Mouse (Mus musculus): ENCODE measurements around the gene Idua.
"Not testable (repeated sequence)": the region's sequence is repeated elsewhere in the genome, so short reads cannot be mapped to it uniquely, and the experiment has no call there.

Gene Idua

DNA sequence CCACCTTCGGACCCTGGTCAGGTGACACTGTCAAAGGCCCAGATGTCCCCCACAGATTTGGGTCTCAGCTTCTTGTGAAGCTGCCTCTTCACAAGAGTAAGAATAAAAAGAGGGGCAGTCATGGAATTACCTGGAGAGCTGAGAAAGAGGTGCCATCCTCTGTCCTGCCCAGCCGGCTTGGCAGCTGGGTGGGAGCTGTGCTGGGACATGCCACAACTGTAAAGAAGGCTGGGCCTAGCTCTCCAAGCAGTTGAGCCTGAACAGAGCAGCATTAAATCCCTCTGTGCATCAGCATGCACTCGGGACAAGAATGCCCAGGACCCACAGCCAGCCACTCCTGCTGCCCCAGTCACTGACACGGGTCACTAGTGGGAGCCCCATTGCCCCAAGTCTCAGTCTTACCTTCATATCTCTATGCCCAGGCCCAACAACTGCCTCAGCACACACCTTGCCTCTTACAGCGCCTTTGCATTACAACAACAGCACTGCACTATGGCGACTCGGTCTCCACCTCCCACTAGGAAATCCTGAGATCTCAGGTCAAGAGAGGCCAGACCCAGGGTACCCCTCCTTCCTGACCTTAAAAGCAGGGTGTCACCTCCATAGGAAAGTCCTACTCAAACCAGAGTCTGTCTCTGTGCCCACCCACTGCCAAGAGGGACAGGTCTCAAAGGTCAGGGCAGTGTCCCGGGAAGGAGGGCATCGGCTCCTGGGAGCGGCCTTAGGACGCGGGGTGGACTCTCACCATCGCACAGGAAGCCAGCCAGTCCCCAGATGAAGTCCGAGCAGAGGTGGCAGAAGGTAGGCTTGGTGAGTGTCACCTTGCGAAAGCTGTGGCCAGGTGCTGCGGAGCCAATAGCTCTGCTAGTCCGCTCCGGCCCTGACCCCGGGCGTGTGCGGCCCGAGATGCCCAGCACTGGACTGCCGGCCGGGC, at the start of gene Idua:
Idua (plus strand) TSS at position 634 of the 934 bp plus-strand sequence.
- DNase-seq (ENCODE audit: low read depth in 1 of 2, low spot score in 2 of 2) = no peak

DNA sequence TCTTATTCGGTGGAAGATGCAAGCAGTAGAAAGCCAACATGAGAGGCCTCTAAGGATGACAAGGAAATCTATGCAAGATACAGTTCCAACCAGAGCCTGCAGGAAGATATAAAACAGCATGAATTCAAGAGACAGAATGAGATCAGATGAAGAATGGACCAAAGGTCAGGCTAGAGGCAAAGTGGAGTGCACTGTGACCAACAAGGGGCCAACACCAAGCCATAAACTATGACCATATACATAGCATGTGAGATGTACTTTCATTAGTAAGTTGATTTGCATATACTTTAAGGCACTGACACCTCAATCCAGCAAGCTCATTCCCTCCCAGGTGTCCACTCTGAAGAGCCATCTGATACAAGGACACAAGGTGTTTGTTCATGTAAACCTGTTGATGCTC, 49.7 kb upstream of the Idua start:
- no peak for DNase-seq (ENCODE audit: low read depth in 1 of 2, low spot score in 2 of 2)

DNA sequence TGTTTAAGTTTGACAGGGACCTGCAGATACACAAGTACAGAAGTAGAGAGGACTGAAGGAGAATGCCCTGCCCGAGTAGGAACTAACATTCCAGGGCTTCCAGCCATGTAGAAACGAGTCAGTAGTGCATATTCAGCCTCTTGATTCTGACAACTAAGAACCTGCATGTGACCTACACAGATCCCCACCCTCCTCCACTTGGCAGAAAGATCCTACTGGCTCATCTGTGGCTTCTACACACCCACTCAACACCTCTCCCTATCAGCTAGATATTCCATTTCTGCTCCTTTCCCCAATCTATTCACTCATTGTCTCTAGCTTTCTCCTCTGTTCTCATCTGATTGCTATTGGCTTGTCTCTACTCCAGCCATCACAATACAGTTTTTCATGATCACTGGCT, 38.3 kb upstream of the Idua start:
- no peak for DNase-seq (ENCODE audit: low read depth in 1 of 2, low spot score in 2 of 2)

DNA sequence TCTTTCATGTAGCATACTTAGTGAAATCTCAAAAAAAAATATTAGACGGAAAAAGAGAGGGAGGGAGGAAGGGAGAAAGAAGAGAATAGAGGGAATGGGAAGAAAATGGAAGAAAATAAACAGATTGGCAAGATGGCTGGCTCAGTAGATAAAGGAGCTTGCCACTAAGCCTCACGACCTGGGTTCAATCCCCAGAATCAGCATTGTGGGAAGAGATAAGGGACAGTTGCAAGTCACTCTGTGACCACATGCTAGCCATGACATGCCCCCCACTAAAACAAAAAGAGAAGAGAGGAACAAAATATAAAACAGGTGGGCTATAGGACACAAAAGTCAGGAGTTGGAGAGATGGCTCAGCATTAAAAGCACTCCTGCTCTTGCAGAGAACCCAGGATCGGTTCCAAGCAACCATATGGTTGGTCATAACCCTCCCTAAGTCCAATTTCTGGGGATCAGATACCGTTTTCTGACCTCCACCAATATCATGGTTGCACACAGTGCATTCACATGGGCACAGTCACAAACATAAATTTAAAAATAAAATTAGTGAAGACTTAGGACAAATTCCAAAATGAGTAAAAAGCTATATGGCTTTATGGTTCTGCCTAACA, 34.0 kb upstream of the Idua start:
- DNase-seq (ENCODE audit: low read depth in 1 of 2, low spot score in 2 of 2) = no peak

DNA sequence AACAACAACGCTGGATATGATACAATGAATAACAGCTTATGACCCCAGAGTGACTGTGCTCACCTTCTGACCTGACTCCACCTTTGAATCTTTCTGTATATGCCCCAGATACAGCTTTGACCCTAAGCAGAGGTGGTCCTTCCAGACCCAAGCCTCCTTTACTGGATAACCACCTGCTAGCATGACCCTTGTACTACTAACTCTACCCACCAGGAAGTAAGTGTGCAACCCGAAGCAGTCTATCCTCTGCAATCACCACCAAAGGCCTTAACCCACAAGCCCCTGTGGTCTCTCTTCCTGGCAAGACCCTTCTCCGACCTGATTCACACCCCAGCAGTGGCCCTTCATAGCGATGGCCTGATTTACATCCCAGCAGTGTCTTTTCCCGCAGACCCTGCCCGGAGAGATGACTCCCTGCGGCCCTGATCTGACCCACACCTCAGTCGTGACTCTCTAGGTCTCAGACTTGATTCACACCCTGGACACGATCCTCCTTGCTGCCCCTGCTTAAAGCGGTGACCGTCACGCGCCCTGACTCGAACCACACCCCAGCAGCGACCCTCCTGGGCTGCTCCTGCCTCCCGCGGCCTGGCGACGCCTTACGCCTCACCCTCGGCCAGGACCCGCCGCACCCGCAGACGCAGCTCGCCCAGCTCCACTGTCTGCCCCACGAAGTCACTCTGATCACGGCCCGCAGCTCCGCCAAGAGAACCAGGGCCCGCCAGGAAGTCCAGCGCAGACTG, 31.1 kb upstream of the Idua start:
- peak in 1 of 2 experiments; percentile 15 for DNase-seq (ENCODE audit: low read depth in 1 of 2, low spot score in 2 of 2)

DNA sequence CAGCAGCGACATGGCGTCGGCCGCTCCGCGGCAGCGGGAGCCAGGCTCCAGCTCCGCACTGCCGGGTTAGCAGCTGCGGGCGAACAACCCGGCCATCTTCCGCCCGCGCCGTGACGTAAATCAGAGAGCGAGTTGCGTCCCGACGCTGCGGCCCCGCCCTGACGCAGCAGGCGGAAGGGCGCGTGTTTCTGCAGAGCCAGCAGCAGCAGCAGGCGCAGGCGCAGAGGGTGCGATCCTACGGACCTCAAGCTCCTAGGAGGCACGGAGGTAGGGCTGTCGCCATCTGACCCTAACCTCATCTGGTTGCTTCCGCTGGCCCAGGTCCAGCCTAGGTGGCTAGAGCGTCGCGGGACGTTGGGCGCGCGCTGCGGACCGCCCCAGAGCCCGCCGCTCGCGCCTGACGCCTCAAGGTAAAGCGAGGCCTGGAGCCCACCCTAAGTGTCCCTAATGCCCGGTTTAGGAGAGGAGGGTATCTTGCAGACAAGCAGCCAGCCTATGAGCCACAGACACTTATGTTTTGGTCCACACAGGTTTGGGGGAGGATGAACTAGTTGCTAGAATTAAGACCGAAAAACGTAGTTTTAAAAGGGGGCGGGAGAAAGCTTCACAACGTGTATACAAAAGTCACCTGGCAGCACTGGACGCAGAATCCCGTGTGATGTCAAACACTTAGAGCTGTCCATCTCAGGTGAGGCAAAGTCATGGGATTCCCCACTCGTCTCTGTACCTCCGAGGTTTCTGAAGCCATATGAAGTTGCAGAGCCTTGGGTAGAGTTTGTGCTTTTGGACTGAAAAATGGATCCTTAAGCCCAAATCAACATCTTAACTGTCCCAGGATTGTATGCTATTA, 30.3 kb upstream of the Idua start, which contains the start of the genes Gak and Tmem175:
Gak (minus strand) TSS at position 122 of the 850 bp plus-strand sequence.
Tmem175 (plus strand) TSS at position 137 of the 850 bp plus-strand sequence.
- DNase-seq (ENCODE audit: low read depth in 1 of 2, low spot score in 2 of 2) = peak; percentile 65 to 90

DNA sequence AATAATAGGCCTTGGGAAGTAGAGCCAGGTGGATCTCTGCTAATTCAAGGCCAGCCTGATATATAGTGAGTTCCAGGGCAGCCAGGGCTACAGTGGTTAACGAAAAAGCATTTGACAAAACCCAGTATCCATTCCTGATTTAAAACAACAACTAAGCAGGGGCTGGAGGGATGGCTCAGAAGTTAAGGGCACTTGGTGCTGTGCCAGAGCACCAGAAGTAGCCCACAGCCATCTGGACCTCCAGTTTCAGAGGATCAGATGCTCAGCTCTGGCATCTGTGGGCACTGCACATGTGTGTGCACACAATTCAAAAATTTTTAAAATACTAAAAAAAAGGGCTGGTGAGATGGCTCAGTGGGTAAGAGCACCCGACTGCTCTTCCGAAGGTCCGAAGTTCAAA, 26.5 kb upstream of the Idua start:
- DNase-seq (ENCODE audit: low read depth in 1 of 2, low spot score in 2 of 2) = no peak

DNA sequence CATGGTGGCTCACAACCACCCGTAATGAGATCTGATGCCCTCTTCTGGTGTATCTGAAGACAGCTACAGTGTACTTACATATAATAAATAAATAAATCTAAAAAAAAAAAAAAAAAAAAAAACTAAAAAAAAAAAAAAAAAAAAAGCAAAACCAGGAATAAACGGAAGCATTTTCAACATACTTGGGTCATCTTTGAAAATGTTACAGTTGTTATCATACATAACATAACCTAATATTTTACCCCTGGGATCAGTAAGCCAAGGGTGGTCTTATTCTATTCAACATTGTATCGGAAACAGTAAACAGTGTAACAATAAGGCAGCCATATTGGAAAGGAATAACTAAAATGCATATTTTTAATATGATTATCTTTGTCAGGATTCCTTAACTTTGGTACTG, 26.0 kb upstream of the Idua start:
- DNase-seq (ENCODE audit: low read depth in 1 of 2, low spot score in 2 of 2) = not testable (repeated sequence)

DNA sequence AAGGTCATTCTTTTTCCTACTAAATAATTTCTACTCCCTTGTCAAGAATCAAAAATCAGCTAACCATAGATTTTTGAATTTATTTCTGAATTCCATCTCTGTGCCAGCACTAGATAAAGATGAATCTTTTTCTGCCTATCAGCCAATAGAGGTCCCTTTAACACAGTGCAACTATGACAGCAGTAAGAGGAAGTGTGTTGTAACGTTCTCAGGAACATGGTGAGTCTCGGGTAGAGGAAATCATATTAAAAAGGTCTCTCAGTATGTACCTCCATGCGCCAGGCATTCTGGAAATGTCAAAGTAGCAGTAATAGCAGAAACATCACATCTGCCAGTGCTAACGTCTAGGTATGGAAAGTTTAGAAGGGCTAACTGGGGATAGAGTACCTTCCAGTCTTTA, 24.0 kb upstream of the Idua start:
- DNase-seq (ENCODE audit: low read depth in 1 of 2, low spot score in 2 of 2) = no peak

DNA sequence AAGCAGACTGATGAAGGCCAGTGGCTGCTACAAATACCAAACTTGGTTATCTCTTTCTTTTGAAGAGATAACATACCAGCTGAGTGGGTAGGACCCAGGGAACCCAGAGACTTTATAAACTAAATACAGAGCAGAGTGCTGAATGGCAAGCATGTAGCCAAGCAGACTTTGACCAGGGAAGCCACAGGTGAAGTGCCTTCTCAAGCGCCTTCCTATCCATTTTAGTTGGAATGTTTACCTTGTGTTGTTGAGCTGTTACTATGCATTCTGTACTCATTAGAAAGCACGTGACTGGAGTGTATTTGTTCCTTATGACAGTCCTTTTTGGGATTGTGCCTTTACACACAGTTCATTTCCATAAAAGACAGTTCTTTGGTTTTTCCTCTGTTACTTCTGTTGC, 16.5 kb upstream of the Idua start:
- no peak for DNase-seq (ENCODE audit: low read depth in 1 of 2, low spot score in 2 of 2)

DNA sequence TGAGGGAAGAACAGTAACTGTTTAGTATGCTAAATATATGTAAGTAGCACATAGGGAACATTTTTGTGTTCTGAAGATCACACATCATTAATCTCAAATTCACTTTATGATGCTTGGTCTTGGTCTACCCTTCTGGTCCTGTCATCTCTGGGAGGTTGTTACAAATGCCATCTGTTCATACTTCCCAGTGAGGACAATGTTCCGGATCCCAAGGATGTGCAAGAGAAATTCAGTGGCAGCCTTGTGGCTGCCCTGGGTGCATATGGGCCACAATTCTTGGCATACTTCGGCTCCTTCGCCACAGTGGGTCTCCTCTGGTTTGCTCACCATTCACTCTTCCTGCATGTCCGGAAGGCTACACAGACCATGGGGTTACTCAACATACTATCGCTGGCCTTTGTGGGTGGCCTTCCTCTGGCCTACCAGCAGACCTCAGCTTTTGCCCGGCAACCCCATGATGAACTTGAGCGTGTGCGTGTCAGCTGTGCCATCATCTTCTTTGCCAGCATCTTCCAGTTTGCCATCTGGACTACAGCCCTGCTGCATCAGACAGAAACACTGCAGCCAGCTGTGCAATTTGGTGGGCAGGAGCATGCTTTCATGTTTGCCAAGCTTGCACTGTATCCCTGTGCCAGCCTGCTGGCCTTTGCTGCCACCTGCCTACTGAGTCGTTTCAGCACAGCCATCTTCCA, 14.3 kb upstream of the Idua start:
- no peak for DNase-seq (ENCODE audit: low read depth in 1 of 2, low spot score in 2 of 2)

DNA sequence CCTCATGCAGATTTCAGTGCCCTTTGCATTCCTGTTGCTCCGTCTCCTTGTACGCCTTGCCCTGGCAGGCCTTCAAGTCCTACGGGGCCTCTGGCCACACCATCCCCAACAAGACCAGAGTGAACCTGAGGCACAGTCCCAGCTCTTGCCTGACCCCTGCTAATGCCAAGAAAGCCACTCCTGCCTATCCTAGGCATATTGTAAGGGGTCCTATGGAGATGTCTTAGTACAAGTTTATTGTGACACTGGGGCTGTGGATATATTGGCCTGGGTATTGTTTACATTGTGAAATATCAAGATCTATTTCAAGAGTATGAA, 13.8 kb upstream of the Idua start:
- DNase-seq (ENCODE audit: low read depth in 1 of 2, low spot score in 2 of 2) = no peak

DNA sequence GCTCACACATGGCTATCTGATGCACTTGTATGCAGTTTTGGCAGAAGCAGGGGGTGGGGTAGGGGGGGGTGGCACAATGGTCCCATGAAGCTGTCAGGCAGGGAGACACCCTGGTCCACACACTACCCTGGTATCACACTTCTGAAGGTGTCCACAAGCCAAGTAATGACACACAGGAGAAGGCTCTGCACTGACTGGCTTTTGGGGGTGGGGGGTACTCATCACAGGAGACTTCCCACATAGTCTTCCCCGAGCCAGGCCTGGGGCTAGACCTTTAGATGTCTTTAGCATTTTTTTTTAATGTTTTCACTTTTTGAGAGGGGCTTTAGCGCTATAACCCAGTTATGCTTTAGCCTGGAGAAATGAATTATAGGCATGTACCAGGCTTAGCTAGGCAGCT, 12.8 kb upstream of the Idua start:
- DNase-seq (ENCODE audit: low read depth in 1 of 2, low spot score in 2 of 2) = no peak

DNA sequence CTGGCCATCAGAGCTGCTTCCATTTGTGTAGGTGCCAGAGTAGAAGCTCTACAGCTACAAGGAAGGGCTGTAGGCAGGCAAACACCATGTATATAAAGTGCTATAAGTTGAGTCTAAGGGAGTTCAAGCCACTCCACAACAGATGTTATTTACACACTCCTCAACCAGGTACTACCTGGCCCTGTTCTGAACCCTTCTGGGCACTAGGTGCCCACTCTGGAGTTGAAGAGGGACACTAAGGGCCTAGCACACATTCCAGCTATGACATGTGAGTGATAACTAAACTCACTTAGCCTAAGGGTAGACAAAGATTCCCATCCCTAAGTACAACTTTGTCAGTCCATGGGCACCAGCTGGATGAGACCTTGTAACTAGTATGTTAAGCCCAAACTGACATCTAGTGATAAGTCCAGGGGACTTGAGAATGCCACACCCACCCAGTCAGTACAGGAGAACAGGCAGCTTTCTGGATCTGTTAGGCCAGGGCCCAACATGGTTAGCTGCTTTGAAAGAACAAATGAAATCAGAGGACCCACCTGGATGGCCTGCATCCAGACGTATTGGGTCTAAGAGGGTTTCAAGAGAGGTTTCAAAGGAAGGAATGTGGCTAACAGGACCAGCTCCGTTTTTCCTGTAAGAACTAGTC, 12.2 kb upstream of the Idua start:
- DNase-seq (ENCODE audit: low read depth in 1 of 2, low spot score in 2 of 2) = no peak

DNA sequence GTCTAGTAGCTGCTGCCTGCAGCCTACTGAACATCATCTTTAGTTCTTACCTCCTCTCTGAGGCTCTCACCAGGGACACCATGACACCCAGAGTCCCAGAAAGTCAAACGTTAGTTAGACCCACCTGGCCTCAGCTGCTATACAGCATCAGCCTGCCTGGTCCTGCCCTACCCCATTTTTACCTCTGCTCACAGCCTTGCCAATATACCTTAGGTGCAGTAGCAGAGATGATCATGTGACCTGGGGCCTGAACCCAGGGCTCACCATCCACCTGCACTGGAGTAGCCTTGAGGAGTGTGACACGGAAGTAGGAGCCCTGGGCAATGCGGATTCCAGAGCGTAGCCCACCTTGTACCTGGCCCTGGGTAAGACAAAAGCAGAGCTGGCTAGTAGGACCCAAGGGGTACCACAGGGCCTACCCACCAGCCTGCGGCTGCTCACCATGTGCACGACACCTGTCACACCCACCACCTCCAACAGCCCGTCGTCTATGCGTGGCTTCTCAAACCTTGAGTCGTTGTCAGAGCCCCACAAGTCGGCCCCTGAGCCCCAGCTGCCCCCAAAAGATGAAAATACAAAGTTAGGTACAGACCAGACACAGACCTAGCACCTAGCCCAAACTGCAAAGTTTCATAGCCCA, 11.1 kb upstream of the Idua start:
- DNase-seq (ENCODE audit: low read depth in 1 of 2, low spot score in 2 of 2) = no peak

DNA sequence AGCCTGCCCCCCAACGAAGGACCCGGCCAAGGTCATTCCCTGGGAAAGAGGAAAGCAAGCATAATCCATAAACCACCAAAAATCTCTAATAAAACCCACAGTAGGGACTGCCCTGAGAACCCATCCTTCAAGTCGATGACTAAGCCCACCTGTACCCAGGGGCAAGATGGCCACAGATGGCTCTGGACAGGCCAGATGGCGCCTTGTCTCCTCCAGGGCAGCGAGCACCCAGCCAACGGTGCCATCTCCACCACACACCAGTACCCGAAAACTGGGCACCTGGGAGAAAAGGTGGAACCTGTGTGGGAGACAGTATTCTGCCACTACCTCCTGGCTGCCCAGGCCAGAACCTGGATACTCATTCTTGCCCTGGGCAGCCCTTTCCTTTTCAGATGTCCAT, 9.8 kb upstream of the Idua start:
- no peak for DNase-seq (ENCODE audit: low read depth in 1 of 2, low spot score in 2 of 2)

DNA sequence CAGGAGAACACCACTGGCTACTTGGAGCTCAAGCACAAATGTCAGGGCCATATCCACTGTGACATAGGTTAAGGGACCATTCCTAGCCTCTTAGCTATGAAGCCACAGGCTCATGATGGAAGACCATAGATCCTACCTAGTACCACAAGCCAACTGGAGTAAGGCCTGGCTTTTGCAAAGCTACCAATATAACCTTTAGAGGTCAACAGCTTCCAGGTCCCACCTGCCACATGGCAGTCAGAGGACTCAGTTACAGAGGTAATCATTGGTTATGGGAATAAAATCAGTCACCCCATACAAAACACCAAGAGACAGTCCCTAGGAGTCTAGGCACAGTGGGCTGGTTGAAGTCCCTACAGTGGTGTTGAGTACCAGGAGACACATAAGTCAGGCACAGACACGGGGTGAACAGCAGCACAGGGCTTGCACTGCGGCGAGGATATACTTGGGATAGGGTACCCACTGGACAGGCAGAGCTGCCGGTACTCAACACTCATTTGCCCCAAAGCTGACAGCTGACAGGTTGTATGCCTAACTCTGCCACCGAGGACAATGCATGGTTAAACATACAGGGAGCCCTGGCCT, 8.9 kb upstream of the Idua start:
- DNase-seq (ENCODE audit: low read depth in 1 of 2, low spot score in 2 of 2) = no peak

DNA sequence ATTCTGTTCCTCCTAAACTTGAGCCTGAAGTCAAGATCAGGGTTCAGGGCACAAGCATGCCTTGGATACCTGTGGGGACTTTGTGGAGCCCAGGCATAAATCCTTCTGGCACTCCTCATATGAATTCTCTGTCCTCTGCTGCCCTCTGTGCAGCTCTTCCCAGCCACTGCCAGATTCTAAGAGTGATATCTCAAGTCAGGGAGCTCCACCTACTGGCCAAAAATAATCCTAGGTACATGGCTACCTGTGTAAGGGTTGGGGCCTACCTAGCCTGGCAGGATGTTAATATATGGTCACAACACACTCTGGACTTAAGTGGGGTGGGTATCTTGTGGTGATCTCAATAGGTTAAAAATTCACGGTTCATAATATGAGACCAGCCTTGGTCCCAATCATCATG, 8.3 kb upstream of the Idua start:
- no peak for DNase-seq (ENCODE audit: low read depth in 1 of 2, low spot score in 2 of 2)

DNA sequence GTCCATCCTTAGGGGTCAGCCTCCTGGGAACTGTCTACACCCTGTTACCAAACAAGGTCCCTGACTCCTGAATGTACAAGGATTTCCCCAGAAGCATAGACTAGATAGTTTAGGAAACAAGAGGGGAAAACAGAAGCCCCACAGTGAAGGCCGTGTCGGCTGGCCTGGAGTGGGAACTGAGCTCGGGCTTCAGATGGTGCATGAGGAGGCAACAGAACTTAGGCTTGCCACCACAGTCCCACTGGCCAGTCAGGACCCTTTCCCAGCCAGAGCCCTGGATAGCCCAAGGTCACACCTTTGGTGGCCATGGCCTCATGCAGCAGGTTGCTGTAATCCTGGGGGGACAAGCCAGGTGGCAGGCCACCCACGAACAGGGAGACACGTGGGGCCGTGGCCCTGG, 6.8 kb upstream of the Idua start:
- DNase-seq (ENCODE audit: low read depth in 1 of 2, low spot score in 2 of 2) = no peak
